Mouse (Mus musculus) midbrain, embryonic 16.5 days (tissue): ENCODE data around the gene Ebf3. TPM values are rescaled to one million over a fixed set of nuclear protein-coding genes. Genes with fewer than 3 reads are reported as not detected.

Source experiments
- ATAC-seq: fragments of 200-750 bp; cut with Nextera tagmentation; 2 replicates; pipeline ENCODE4 v1.8.0; 2017; ENCODE audit warnings: moderate TSS enrichment
- H3K27ac ChIP-seq: fragments of 300-500 bp; sonication (generic); 2 replicates; pipeline ENCODE4 v1.5.1; 2014; ENCODE audit warnings: mild to moderate bottlenecking, low read length, mixed read lengths
- H3K27me3 ChIP-seq: fragments of 300-500 bp; sonication (generic); 2 replicates; pipeline ENCODE4 v1.6.1; 2014; ENCODE audit warnings: low read depth, low read length, mixed read lengths; ENCODE audit not compliant: control insufficient read depth, insufficient read depth
- H3K36me3 ChIP-seq: fragments of 300-500 bp; sonication (generic); 2 replicates; pipeline ENCODE4 v1.6.1; 2014; ENCODE audit warnings: mild to moderate bottlenecking, low read length, moderate library complexity, mixed read lengths; ENCODE audit not compliant: control insufficient read depth, insufficient read depth
- H3K4me1 ChIP-seq: fragments of 300-500 bp; sonication (generic); 2 replicates; pipeline ENCODE4 v1.6.1; 2014; ENCODE audit warnings: mild to moderate bottlenecking, low read length, mixed read lengths; ENCODE audit not compliant: control insufficient read depth, insufficient read depth
- H3K4me2 ChIP-seq: fragments of 300-500 bp; sonication (generic); 2 replicates; pipeline ENCODE4 v1.6.1; 2014; ENCODE audit warnings: mild to moderate bottlenecking, low read length, mixed read lengths
- H3K4me3 ChIP-seq: fragments of 300-500 bp; sonication (generic); 2 replicates; pipeline ENCODE4 v1.5.1; 2014; ENCODE audit warnings: low read depth, mild to moderate bottlenecking, low read length, moderate library complexity, mixed read lengths
- H3K9ac ChIP-seq: fragments of 300-500 bp; sonication (generic); 2 replicates; pipeline ENCODE4 v1.6.1; 2014; ENCODE audit warnings: low read depth, low read length, mixed read lengths
- H3K9me3 ChIP-seq: fragments of 300-500 bp; sonication (generic); replicated peaks from 2 replicates; pipeline ENCODE4 v1.6.1; 2014; ENCODE audit warnings: mild to moderate bottlenecking, low read length, mixed read lengths; ENCODE audit not compliant: control insufficient read depth, poor library complexity, severe bottlenecking
- WGBS: fragments of 180-500 bp; shearing (Covaris S2); extraction: QIAGEN DNeasy Blood & Tissue Kit; methylation state at CpG from one replicate; pipeline ENCODE4 v1.1.7; 2014; 5-methylcytosine and 5-hydroxymethylcytosine counted together
- polyA plus RNA-seq: library from polyadenylated mRNA; unstranded; fragments of >200 nt; fragmentation: Nextera tagmentation; extraction: Ambion mirVana; gene quantifications from 2 replicates; pipeline ENCODE4 v1.2.1, GENCODE M21; 2015

Ebf3 gene
- polyA plus RNA-seq, 1 experiment from 2014 or later = 8.8 TPM

DNA sequence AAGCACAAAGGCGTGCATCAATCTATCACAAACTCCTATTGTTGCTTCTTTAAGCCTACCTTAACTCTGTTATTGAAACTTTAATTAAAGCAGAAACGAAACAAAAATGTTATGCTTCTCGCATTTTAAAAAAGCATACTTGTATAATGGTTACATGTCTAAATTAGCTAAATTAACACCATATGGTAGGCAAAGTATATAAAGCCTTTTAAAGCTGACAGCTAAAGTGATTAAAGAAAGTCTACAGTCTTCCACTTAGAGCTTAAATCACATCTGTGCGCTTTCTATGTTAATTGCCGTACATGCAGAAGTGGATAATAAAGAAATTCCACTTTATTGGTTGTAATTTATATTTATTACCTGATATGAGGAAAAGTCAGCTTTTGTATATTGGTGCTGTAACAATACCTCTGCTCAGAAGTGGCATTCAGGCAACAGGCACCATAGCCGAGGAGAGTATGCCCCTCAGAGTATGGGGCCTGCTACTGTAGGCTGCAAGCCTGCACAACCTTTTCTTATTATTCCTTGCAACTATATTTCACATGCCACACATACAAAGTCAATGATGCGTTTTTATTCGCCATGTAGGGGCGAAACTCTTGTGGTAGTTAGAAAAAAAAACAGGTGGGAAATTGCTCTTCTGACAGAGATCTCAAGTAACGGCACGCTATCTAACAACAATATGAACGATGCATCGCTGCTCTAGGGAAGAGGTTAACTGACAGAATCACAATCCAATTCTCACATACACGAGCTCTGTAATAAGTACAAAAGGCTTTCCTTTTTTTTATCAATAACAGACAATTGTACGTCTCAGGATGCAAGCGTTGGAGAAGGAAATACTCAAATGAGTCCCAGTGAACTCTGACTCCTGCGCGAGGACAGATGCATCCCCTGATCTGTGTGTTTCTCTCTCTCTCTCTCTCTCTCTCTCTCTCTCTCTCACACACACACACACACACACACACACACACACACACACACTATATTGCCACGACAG, 5.9 kb downstream of the Ebf3 start:
- peaks cover 3% of the 10 kb centered on the region; the same call in 1 of the 2 replicates for H3K27me3 ChIP-seq
- peaks cover 17% of the 10 kb centered on the region for H3K4me1 ChIP-seq
- H3K9me3 ChIP-seq = no peaks in the 10 kb centered on the region
- peak overlapping the region; percentile 67 for H3K4me2 ChIP-seq
- peak overlapping the region; percentile 53 for H3K4me3 ChIP-seq
- H3K36me3 ChIP-seq = no peaks in the 10 kb centered on the region
- 21% methylated on average over 19 of the region's 19 CpGs for WGBS
- peak overlapping the region; percentile 88 for H3K27ac ChIP-seq
- peak overlapping the region; percentile 71 for H3K9ac ChIP-seq
- peak; percentile 68; the same call in 1 of the 2 replicates for ATAC-seq

DNA sequence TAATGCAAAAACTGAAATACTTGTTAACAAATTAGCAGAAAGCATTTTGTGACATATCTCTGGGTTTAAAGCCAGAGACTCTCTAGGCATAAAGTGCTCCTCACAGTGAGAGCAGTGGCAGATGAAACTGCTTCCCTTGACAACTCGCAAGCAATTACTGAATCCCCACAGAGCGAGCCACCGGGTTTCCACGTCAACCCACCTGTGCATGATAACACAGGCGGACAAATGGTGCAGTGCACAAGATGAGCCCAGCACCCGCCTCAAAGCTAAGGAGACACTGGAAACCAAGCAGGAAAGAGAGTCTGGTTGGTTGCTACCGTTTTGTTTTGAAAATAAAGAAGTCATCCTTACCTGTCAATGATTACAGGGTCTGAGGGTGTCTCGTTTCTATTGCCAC, 7.1 kb downstream of the Ebf3 start:
- peaks cover 24% of the 10 kb centered on the region for H3K4me1 ChIP-seq
- peak overlapping the region; percentile 13 for H3K4me3 ChIP-seq
- peak overlapping the region; percentile 50 for H3K4me2 ChIP-seq
- ATAC-seq = no peak
- 0 out of 2 replicates have a peak overlapping the region, but pooled peaks have one; percentile 1 for H3K9ac ChIP-seq
- H3K27me3 ChIP-seq = peaks cover 3% of the 10 kb centered on the region; the same call in 1 of the 2 replicates
- peak overlapping the region; percentile 40 for H3K27ac ChIP-seq
- H3K36me3 ChIP-seq = no peaks in the 10 kb centered on the region
- no peaks in the 10 kb centered on the region for H3K9me3 ChIP-seq
- 17% methylated on average over 8 of the region's 8 CpGs for WGBS

DNA sequence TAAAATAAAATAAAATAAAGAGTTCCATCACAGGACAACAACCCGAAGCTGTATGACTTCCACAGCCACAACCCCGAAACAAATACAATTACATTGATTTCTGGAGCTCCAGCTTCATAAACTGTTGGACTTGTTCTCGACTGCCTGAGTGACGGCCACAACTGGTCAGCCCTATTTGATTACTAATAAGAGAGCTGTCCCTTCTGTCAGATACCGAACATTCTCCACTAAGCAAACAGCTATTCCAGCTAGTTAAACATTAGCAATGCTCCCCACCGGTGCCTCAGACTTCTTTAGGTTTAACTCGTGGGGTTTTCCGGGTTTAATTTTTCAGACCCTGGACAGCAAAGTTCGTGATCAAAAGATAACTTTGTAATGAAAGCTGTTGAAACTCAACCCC, 8.1 kb downstream of the Ebf3 start:
- ATAC-seq = no peak
- Histone ChIP-seq H3K4me2 (peak overlapping the region; percentile 50), H3K4me1 (peaks cover 34% of the 10 kb centered on the region), H3K9me3 (no peaks in the 10 kb centered on the region), H3K9ac (peak overlapping the region; percentile 46; the same call in 1 of the 2 replicates), H3K27me3 (peaks cover 3% of the 10 kb centered on the region; the same call in 1 of the 2 replicates), H3K27ac (peak overlapping the region; percentile 68), H3K4me3 (peak overlapping the region; percentile 29), H3K36me3 (no peaks in the 10 kb centered on the region)
- 40% methylated on average over 9 of the region's 9 CpGs for WGBS

DNA sequence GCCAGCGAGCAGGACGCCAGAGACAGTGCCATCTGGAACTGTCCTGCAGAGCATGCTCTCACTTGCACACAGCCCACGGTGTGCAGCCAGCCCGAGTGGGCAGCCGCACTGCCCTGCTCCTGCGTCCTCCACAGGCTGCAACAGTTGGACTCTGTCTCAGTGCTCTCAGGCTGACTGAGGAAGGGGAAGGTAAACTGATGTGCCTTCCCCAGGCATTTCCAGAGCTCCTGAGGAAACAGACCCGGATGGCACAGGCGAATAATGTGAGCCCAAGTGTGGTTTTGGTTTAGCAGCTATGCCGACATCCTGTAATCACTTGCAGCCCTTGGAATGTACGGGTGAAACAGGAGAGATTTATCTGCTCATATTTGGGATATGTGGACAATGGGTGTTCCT, 10.5 kb downstream of the Ebf3 start:
- Histone ChIP-seq H3K4me2 (peak overlapping the region; percentile 59), H3K4me1 (peaks cover 33% of the 10 kb centered on the region), H3K27ac (peak overlapping the region; percentile 83), H3K4me3 (peak overlapping the region; percentile 24), H3K36me3 (no peaks in the 10 kb centered on the region), H3K9ac (peak overlapping the region; percentile 63), H3K9me3 (no peaks in the 10 kb centered on the region), H3K27me3 (peaks cover 5% of the 10 kb centered on the region; the same call in 1 of the 2 replicates)
- 34% methylated on average over 10 of the region's 10 CpGs for WGBS
- ATAC-seq = peak; percentile 64; the same call in 1 of the 2 replicates

DNA sequence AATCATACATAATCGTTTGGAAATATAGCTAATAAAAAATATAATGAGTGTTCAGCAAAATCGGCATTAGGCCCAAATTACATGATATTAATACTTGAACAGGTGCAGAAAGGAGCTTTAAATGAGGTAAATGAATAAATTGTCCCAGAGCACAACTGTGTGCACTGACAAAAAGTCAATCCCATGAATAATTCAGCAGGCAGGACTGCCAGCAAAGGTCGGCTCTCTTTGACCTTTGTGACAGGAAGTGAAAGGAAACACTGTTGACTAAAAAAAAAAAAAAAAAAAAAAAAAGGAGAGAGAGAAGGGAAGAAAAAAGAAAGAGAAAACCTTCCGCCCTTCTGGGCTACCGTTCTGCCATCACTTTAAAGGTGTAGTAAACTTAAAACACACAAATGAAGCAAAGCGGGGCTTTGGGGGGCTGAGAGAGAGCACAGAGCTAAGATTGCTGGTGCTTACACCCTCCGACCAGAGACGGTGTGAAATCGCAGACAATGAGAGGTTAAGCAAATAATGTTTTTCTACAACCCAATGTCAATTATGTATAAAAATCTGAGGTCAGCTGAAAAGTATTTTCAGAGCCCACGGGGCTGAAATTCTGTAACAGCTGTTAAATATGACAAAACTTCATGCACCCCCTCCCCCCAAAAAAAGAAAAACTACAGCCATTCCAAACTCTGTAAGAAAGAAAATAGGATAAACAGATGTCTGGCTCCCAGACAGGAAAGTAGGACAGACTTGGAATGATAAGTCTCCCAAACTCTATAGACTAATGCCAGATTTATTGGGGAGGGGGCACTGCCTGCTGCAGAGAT, 11.1 kb downstream of the Ebf3 start:
- peaks cover 5% of the 10 kb centered on the region; the same call in 1 of the 2 replicates for H3K27me3 ChIP-seq
- H3K4me1 ChIP-seq = peaks cover 33% of the 10 kb centered on the region
- H3K27ac ChIP-seq = peak overlapping the region; percentile 83

DNA sequence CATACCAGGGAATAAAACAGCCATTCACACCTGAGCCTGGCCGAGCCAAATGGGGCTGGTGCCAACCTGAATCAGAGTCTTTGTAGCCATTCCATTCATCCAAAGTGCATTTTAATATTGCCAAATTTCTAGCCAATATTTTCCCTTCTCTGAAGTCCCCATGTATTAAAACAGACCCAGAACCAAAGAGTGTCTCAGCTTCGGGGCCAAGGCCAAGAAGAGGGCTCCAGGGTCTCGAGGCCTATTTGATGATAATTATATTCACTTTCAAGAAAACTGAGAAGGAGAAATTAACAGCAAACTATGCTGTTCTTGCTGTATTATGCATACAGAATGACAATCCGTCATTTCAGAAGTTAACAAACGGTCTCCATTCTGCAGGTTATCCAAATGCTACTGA, 12.1 kb downstream of the Ebf3 start:
- Histone ChIP-seq H3K9ac (peak overlapping the region; percentile 62), H3K4me3 (no peak overlapping the region), H3K27me3 (peaks cover 5% of the 10 kb centered on the region; the same call in 1 of the 2 replicates), H3K36me3 (no peaks in the 10 kb centered on the region), H3K4me2 (peak overlapping the region; percentile 59), H3K9me3 (no peaks in the 10 kb centered on the region), H3K27ac (peak overlapping the region; percentile 83), H3K4me1 (peaks cover 37% of the 10 kb centered on the region)
- 58% methylated on average over 5 of the region's 5 CpGs for WGBS
- no peak for ATAC-seq

More for the DNA sequence above, 11.1 kb downstream of the Ebf3 start:
- Histone ChIP-seq H3K9me3 (no peaks in the 10 kb centered on the region), H3K4me2 (peak overlapping the region; percentile 59), H3K9ac (peak overlapping the region; percentile 63), H3K36me3 (no peaks in the 10 kb centered on the region), H3K4me3 (peak overlapping the region; percentile 24)
- 18% methylated on average over 10 of the region's 10 CpGs for WGBS
- no peak for ATAC-seq

DNA sequence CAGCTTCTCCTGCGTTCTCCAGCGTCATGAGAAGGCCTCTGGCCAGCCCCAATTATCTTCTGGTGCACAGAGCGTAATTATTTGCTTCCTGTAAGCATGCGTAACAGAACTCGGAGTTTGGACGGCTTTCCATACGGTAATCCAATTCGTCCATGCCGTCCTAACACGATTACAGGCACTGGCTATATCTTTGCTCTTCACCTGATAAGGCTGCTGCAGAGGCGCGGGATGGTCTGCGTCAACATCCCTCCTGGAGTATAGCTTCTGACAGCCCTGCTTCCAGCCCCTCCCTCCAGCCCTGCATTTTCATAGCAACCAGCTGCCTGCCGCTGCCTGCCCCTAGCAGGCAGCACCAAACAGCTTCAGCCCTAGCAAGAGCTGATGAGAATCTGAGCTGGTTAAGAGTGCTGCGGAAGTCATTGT, 12.9 kb downstream of the Ebf3 start:
- 21% methylated on average over 15 of the region's 15 CpGs for WGBS
- H3K36me3 ChIP-seq = no peaks in the 10 kb centered on the region
- H3K4me2 ChIP-seq = peak overlapping the region; percentile 59
- peak overlapping the region; percentile 83 for H3K27ac ChIP-seq
- peaks cover 5% of the 10 kb centered on the region; the same call in 1 of the 2 replicates for H3K27me3 ChIP-seq
- H3K4me1 ChIP-seq = peaks cover 37% of the 10 kb centered on the region
- H3K9ac ChIP-seq = peak overlapping the region; percentile 62
- no peaks in the 10 kb centered on the region for H3K9me3 ChIP-seq
- H3K4me3 ChIP-seq = peak overlapping the region; percentile 2
- 0 out of 2 replicates have a peak, but pooled peaks have one; percentile 46 for ATAC-seq

DNA sequence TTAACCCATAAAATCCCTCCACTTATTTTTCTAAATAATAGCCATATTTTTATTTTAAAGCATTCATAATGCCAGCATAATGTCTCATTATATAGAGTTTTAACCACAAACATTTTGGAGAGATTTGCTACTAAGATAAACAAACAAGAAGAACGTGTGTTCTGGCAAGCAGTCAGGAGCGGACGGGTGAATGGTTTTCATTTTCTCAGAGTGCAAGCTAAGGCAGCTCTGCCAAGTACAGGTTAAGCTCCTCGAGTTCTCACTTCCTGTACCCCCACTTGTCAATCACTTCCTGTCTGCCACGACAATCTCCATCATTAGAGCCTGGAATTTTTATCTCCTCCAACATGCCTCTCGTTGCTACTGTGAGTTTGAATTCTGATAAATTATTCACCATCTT, 13.4 kb downstream of the Ebf3 start:
- Histone ChIP-seq H3K27ac (peak overlapping the region; percentile 83), H3K27me3 (peaks cover 5% of the 10 kb centered on the region; the same call in 1 of the 2 replicates), H3K4me2 (peak overlapping the region; percentile 59), H3K4me3 (peak overlapping the region; percentile 2), H3K4me1 (peaks cover 37% of the 10 kb centered on the region), H3K36me3 (no peaks in the 10 kb centered on the region), H3K9ac (peak overlapping the region; percentile 62), H3K9me3 (no peaks in the 10 kb centered on the region)
- ATAC-seq = no peak
- WGBS = 36% methylated on average over 6 of the region's 6 CpGs
